Mouse (Mus musculus): Measurements from ENCODE around the gene Slc25a30. TPM values are rescaled to one million over a fixed set of nuclear protein-coding genes. Genes with fewer than 3 reads are reported as not detected.
"Not testable (repeated sequence)": the region's sequence is repeated elsewhere in the genome, so short reads cannot be mapped to it uniquely, and the experiment has no call there.

Gene Slc25a30
- total and polyA plus RNA-seq, 2 experiments from 2014 or later = 7.0 to 27.4 TPM

- WGBS = 93% methylated on average over 2 of the region's 2 CpGs
- no peak overlapping the region for H3K4me3 ChIP-seq (ENCODE audit: low read depth, low read length)
- no peak for DNase-seq
- ATAC-seq = no peak
- H3K9ac ChIP-seq = no peak overlapping the region
- no peaks in the 10 kb centered on the region for H3K36me3 ChIP-seq (ENCODE audit: insufficient read depth)
- no peaks in the 10 kb centered on the region for H3K9me3 ChIP-seq (ENCODE audit: low read length)
- H3K27ac ChIP-seq (ENCODE audit: low read depth, low read length) = no peak overlapping the region
- no peak for TF ChIP-seq CTCF (IDR thresholded peaks at IDR 0.05; ENCODE audit: low read depth)
- H3K4me2 ChIP-seq (ENCODE audit: low read depth) = no peak overlapping the region
- peaks cover 4% of the 10 kb centered on the region; the same call in 1 of the 2 replicates for H3K27me3 ChIP-seq (ENCODE audit: insufficient read depth, low read length)
- H3K4me1 ChIP-seq (ENCODE audit: insufficient read depth) = peaks cover 19% of the 10 kb centered on the region
Observed at GRCm38 (mm10) chr14:75832031-75832430, 45.2 kb upstream of the Slc25a30 start.

DNA sequence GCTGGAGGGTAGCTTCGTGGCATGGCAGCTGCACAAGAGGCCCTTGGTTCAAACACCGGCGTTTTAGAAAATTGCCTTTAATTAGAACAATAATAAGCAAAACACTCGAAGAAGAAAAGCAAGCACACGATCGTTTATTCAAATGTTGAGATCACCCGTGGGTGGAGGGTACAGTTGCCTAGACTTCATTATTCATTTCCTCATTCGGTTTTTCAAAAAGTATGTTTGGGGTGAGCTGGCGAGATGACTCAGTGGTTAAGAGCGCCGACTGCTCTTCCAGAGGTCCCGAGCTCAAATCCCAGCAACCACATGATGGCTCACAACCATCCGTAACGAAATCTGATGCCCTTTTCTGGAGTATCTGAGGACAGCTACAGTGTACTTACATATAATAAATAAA lies 43.0 kb upstream of the Slc25a30 start:
- not testable (repeated sequence) for H3K36me3 ChIP-seq (ENCODE audit: insufficient read depth); H3K27ac ChIP-seq (ENCODE audit: low read depth, low read length); H3K9ac ChIP-seq; H3K4me3 ChIP-seq (ENCODE audit: low read depth, low read length); ATAC-seq; H3K27me3 ChIP-seq (ENCODE audit: insufficient read depth, low read length); H3K9me3 ChIP-seq (ENCODE audit: low read length); DNase-seq
- 46% methylated on average over 14 of the region's 14 CpGs for WGBS
- Histone ChIP-seq H3K4me2 (ENCODE audit: low read depth) (peak overlapping the region; percentile 74; the same call in 1 of the 2 replicates), H3K4me1 (ENCODE audit: insufficient read depth) (peaks cover 14% of the 10 kb centered on the region)

- WGBS = 7% methylated on average over 32 of the region's 32 CpGs
- H3K36me3 ChIP-seq (ENCODE audit: insufficient read depth) = no peaks in the 10 kb centered on the region
- peaks cover 13% of the 10 kb centered on the region for H3K4me1 ChIP-seq (ENCODE audit: insufficient read depth)
- ATAC-seq (peak; percentile 80), DNase-seq (peak; percentile 94)
- peaks cover 4% of the 10 kb centered on the region; the same call in 1 of the 2 replicates for H3K27me3 ChIP-seq (ENCODE audit: insufficient read depth, low read length)
- H3K9ac ChIP-seq = peak overlapping the region; percentile 45
- H3K4me3 ChIP-seq (ENCODE audit: low read depth, low read length) = peak overlapping the region; percentile 30
- H3K9me3 ChIP-seq (ENCODE audit: low read length) = no peaks in the 10 kb centered on the region
- no peak overlapping the region for H3K27ac ChIP-seq (ENCODE audit: low read depth, low read length)
- peak; percentile 96 for TF ChIP-seq CTCF (IDR thresholded peaks at IDR 0.05; ENCODE audit: low read depth)
- H3K4me2 ChIP-seq (ENCODE audit: low read depth) = peak overlapping the region; percentile 74
Observed at GRCm38 (mm10) chr14:75828866-75829806, 42.3 kb upstream of the Slc25a30 start.

DNA sequence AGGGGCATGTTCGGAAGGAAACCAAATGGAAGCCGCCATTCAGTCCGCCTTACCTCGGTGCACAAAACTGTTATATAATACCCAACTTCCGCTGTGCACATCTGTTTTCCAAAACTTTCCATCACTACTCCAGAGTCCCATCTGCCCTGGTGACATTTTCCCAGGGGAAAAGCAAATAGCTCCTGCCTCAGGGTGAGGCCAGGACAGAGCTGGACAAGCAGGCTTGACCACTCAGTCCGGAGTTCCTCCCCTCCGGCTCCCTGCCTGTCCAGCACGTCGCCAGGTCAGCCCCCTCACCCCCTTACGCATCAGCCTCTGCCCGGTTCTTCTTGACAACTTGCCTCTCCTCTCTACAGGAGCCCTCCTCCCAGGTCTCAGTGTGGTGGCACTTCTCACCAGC lies 41.4 kb upstream of the Slc25a30 start:
- Histone ChIP-seq H3K4me3 (ENCODE audit: low read depth, low read length) (no peak overlapping the region), H3K9me3 (ENCODE audit: low read length) (no peaks in the 10 kb centered on the region), H3K9ac (no peak overlapping the region), H3K27me3 (ENCODE audit: insufficient read depth, low read length) (peaks cover 4% of the 10 kb centered on the region; the same call in 1 of the 2 replicates), H3K4me2 (ENCODE audit: low read depth) (0 out of 2 replicates have a peak overlapping the region, but pooled peaks have one; percentile 74), H3K4me1 (ENCODE audit: insufficient read depth) (peaks cover 11% of the 10 kb centered on the region), H3K27ac (ENCODE audit: low read depth, low read length) (no peak overlapping the region), H3K36me3 (ENCODE audit: insufficient read depth) (no peaks in the 10 kb centered on the region)
- DNase-seq (no peak), ATAC-seq (no peak)
- TF ChIP-seq CTCF (IDR thresholded peaks at IDR 0.05; ENCODE audit: low read depth) = no peak
- 47% methylated on average over 11 of the region's 11 CpGs for WGBS

GRCm38 (mm10) chr14:75826851-75827410 lies 40.1 kb upstream of the Slc25a30 start:
- peaks cover 9% of the 10 kb centered on the region for H3K4me1 ChIP-seq (ENCODE audit: insufficient read depth)
- peaks cover 4% of the 10 kb centered on the region; the same call in 1 of the 2 replicates for H3K27me3 ChIP-seq (ENCODE audit: insufficient read depth, low read length)
- 78% methylated on average over 3 of the region's 3 CpGs for WGBS
- TF ChIP-seq CTCF (IDR thresholded peaks at IDR 0.05; ENCODE audit: low read depth) = no peak
- no peak overlapping the region for H3K4me3 ChIP-seq (ENCODE audit: low read depth, low read length)
- DNase-seq (no peak), ATAC-seq (no peak)
- H3K36me3 ChIP-seq (ENCODE audit: insufficient read depth) = no peaks in the 10 kb centered on the region
- H3K9me3 ChIP-seq (ENCODE audit: low read length) = no peaks in the 10 kb centered on the region
- no peak overlapping the region for H3K9ac ChIP-seq
- H3K27ac ChIP-seq (ENCODE audit: low read depth, low read length) = no peak overlapping the region
- H3K4me2 ChIP-seq (ENCODE audit: low read depth) = no peak overlapping the region

GRCm38 (mm10) chr14:75820007-75820406 lies 33.2 kb upstream of the Slc25a30 start:
- no peak for TF ChIP-seq CTCF (IDR thresholded peaks at IDR 0.05; ENCODE audit: low read depth)
- Histone ChIP-seq H3K4me3 (ENCODE audit: low read depth, low read length) (no peak overlapping the region), H3K9ac (no peak overlapping the region), H3K4me2 (ENCODE audit: low read depth) (no peak overlapping the region), H3K36me3 (ENCODE audit: insufficient read depth) (no peaks in the 10 kb centered on the region), H3K4me1 (ENCODE audit: insufficient read depth) (no peaks in the 10 kb centered on the region), H3K27me3 (ENCODE audit: insufficient read depth, low read length) (no peaks in the 10 kb centered on the region), H3K27ac (ENCODE audit: low read depth, low read length) (no peak overlapping the region), H3K9me3 (ENCODE audit: low read length) (no peaks in the 10 kb centered on the region)
- ATAC-seq (no peak), DNase-seq (no peak)
- 78% methylated on average over 5 of the region's 5 CpGs for WGBS

- no peak overlapping the region for H3K4me2 ChIP-seq (ENCODE audit: low read depth)
- 98% methylated on average over 2 of the region's 2 CpGs for WGBS
- H3K4me1 ChIP-seq (ENCODE audit: insufficient read depth) = no peaks in the 10 kb centered on the region
- no peaks in the 10 kb centered on the region for H3K27me3 ChIP-seq (ENCODE audit: insufficient read depth, low read length)
- DNase-seq (no peak), ATAC-seq (no peak)
- H3K9ac ChIP-seq = no peak overlapping the region
- no peak overlapping the region for H3K4me3 ChIP-seq (ENCODE audit: low read depth, low read length)
- H3K36me3 ChIP-seq (ENCODE audit: insufficient read depth) = no peaks in the 10 kb centered on the region
- H3K27ac ChIP-seq (ENCODE audit: low read depth, low read length) = no peak overlapping the region
- TF ChIP-seq CTCF (IDR thresholded peaks at IDR 0.05; ENCODE audit: low read depth) = no peak
- H3K9me3 ChIP-seq (ENCODE audit: low read length) = no peaks in the 10 kb centered on the region
Observed at GRCm38 (mm10) chr14:75819341-75819740, 32.5 kb upstream of the Slc25a30 start.
